Mouse (Mus musculus) testis, adult 2 months (tissue): ENCODE data around the gene Simc1. TPM values are rescaled to one million over a fixed set of nuclear protein-coding genes. Genes with fewer than 3 reads are reported as not detected.

Experiments
- H3K27ac ChIP-seq: fragments of 200-500 bp; 2 replicates; pipeline ENCODE4 v1.5.1; 2012; ENCODE audit warnings: low read depth, low read length; ENCODE audit not compliant: control insufficient read depth, insufficient read depth
- H3K27me3 ChIP-seq: fragments of 200-500 bp; 2 replicates; pipeline ENCODE4 v1.6.1; 2012; ENCODE audit warnings: mild to moderate bottlenecking, low read length, moderate library complexity; ENCODE audit not compliant: control insufficient read depth, insufficient read depth
- H3K36me3 ChIP-seq: fragments of 200-500 bp; 2 replicates; pipeline ENCODE4 v1.6.1; 2012; ENCODE audit warnings: mild to moderate bottlenecking, low read length; ENCODE audit not compliant: control insufficient read depth, insufficient read depth
- H3K4me1 ChIP-seq: fragments of 200-500 bp; 2 replicates; pipeline ENCODE4 v1.6.1; 2012; ENCODE audit warnings: low read length; ENCODE audit not compliant: control insufficient read depth, insufficient read depth
- H3K4me3 ChIP-seq: fragments of 200-500 bp; 2 replicates; pipeline ENCODE4 v1.5.1; 2012; ENCODE audit warnings: low read depth, mild to moderate bottlenecking, low read length, moderate library complexity, mixed read lengths; ENCODE audit not compliant: control insufficient read depth
- CTCF ChIP-seq: fragments of 200-500 bp; IDR thresholded peaks from 2 replicates; pipeline ENCODE4 v1.5.1; 2012; ENCODE audit warnings: low read depth, mild to moderate bottlenecking, inconsistent platforms, low read length, moderate library complexity; ENCODE audit not compliant: control insufficient read depth, insufficient read depth, insufficient replicate concordance
- POLR2A ChIP-seq: fragments of 200-500 bp; IDR thresholded peaks from 2 replicates; pipeline ENCODE4 v1.6.1; 2012; ENCODE audit warnings: low read depth, mild to moderate bottlenecking, inconsistent platforms, low read length, moderate library complexity; ENCODE audit not compliant: control insufficient read depth
- polyA plus RNA-seq: library from polyadenylated mRNA; depleted of rRNA; stranded (reverse); fragments of >200 nt; gene quantifications from 2 replicates; pipeline ENCODE4 v1.2.3, GENCODE M21; 2012; rRNA removed

The Simc1 gene
- polyA plus RNA-seq, 1 experiment: 23.3 TPM

DNA sequence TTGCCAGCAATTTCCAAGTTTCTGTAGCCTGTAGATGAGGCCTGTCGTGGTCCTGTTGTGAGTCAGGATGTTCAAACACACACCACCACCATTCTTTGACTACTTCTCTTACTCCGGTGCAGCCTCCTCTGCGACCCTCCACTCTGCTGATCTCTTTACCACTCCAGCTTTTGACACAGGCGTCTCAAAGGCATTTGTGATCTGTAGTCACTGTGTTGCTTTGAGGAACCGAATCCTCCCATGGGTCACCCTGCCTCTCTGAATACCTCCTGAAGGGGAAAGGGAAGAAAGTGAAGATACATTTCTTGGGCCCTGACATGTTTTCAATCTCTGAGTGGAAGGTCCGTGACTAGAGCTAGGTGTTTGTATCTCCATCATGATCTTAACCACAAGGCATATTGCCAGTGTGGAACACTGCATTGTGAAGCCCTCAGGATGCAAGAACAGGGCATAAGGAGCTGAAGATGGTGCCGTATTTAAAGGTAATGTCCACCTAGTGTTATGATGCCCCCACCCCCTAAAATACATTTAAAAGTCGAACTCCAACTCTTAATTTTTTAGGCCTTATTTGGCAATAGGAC lies 88.3 kb downstream of the Simc1 start:
- H3K4me1 ChIP-seq: peaks cover 3% of the 10 kb centered on the region
- TF ChIP-seq CTCF (no peak), POLR2A (no peak)

GRCm38 (mm10) chr13:54593617-54594016 lies 90.0 kb downstream of the Simc1 start:
- H3K27me3 ChIP-seq: no peaks in the 10 kb centered on the region

More for the DNA sequence above, 88.3 kb downstream of the Simc1 start:
- Histone ChIP-seq H3K4me3 (no peak overlapping the region), H3K27me3 (no peaks in the 10 kb centered on the region), H3K36me3 (no peaks in the 10 kb centered on the region), H3K27ac (no peak overlapping the region)

GRCm38 (mm10) chr13:54596107-54596690 lies 92.6 kb downstream of the Simc1 start:
- H3K36me3 ChIP-seq: no peaks in the 10 kb centered on the region
- H3K4me1 ChIP-seq: no peaks in the 10 kb centered on the region; the same call in 1 of the 2 replicates
- no peak overlapping the region for H3K4me3 ChIP-seq
- no peak overlapping the region for H3K27ac ChIP-seq
- TF ChIP-seq CTCF (no peak), POLR2A (no peak)
- no peaks in the 10 kb centered on the region for H3K27me3 ChIP-seq

More at GRCm38 (mm10) chr13:54593617-54594016, 90.0 kb downstream of the Simc1 start:
- H3K4me3 ChIP-seq: no peak overlapping the region
- H3K27ac ChIP-seq: no peak overlapping the region
- peaks cover 3% of the 10 kb centered on the region for H3K4me1 ChIP-seq
- TF ChIP-seq POLR2A: no peak
- TF ChIP-seq CTCF: no peak
- H3K36me3 ChIP-seq: no peaks in the 10 kb centered on the region

- Histone ChIP-seq H3K4me3 (no peak overlapping the region), H3K27ac (no peak overlapping the region), H3K4me1 (no peaks in the 10 kb centered on the region; the same call in 1 of the 2 replicates), H3K36me3 (no peaks in the 10 kb centered on the region), H3K27me3 (no peaks in the 10 kb centered on the region)
- TF ChIP-seq POLR2A (no peak), CTCF (no peak)
These were observed 93.3 kb downstream of the Simc1 start for GRCm38 (mm10) chr13:54596870-54597269.

GRCm38 (mm10) chr13:54598622-54599143 lies 95.1 kb downstream of the Simc1 start:
- Histone ChIP-seq H3K4me3 (no peak overlapping the region), H3K27ac (no peak overlapping the region), H3K27me3 (no peaks in the 10 kb centered on the region), H3K4me1 (no peaks in the 10 kb centered on the region; the same call in 1 of the 2 replicates), H3K36me3 (no peaks in the 10 kb centered on the region)
- TF ChIP-seq POLR2A (no peak), CTCF (no peak)

Other genes with a start within 250 kb of the Simc1 start
- gene Cplx2, start 132.4 kb upstream of the Simc1 start, polyA plus RNA-seq: 0.23 and 0.31 TPM in 2 replicates
- gene Thoc3, start 34.9 kb upstream of the Simc1 start, polyA plus RNA-seq: 14.0 and 15.7 TPM in 2 replicates
- gene 4833439L19Rik, start 61.7 kb downstream of the Simc1 start, polyA plus RNA-seq: 59.8 and 60.8 TPM in 2 replicates
- 1.8 and 2.3 TPM in 2 replicates for gene Arl10, start 71.2 kb downstream of the Simc1 start, polyA plus RNA-seq
- 8.2 and 10.7 TPM in 2 replicates for gene Nop16, start 86.3 kb downstream of the Simc1 start, polyA plus RNA-seq
- 87.3 and 112 TPM in 2 replicates for gene Higd2a, start 86.4 kb downstream of the Simc1 start, polyA plus RNA-seq
- gene Cltb, start 107.6 kb downstream of the Simc1 start, polyA plus RNA-seq: 12.5 and 12.7 TPM in 2 replicates
- gene Faf2, start 118.0 kb downstream of the Simc1 start, polyA plus RNA-seq: 23.6 and 31.8 TPM in 2 replicates
- 418 and 439 TPM in 2 replicates for gene Rnf44, start 190.1 kb downstream of the Simc1 start, polyA plus RNA-seq
- 1.1 and 1.5 TPM in 2 replicates for gene Cdhr2, start 197.7 kb downstream of the Simc1 start, polyA plus RNA-seq
- gene Gprin1, start 246.1 kb downstream of the Simc1 start, polyA plus RNA-seq: 0.02 and 0.06 TPM in 2 replicates